Mouse (Mus musculus): ENCODE results near the gene Mettl2.
"Not testable (repeated sequence)": the region's sequence is repeated elsewhere in the genome, so short reads cannot be mapped to it uniquely, and the experiment has no call there.

DNA sequence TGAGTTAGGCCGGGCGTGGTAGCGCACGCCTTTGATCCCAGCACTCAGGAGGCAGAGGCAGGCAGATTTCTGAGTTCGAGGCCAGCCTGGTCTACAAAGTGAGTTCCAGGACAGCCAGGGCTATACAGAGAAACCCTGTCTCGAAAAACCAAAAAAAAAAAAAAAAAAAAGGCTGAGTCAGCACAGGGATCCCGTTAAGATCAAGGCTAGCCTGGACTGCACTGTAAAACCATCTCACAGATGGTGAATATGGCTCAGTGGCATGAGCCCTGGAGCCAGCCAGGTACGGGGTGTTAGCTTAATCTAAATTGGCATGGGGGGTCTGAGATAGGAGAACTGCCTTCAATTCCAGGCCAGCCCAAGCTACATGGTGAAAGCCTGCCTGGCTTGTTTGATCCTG, 14.3 kb downstream of the Mettl2 start:
- not testable (repeated sequence) for TF ChIP-seq CTCF (IDR thresholded peaks at IDR 0.05; ENCODE audit: low read depth); EP300 (optimal IDR thresholded peaks at IDR 0.05)

Measured in stomach, postnatal 0 days (tissue).